Mouse (Mus musculus) lung, adult 10 weeks (tissue): ENCODE results near the gene Micu1. TPM values are rescaled to one million over a fixed set of nuclear protein-coding genes. Genes with fewer than 3 reads are reported as not detected.

Experiments used
- polyA plus RNA-seq: library from polyadenylated mRNA; stranded (reverse); fragments of 350-450 nt; fragmentation: Illumina TruSeq; extraction: RNeasy Lipid Tissue Mini Kit (QIAGEN cat#74804); gene quantifications from one replicate; pipeline ENCODE4 v1.2.3, GENCODE M21; 2014; ENCODE audit warnings: low read depth, low replicate concordance; ENCODE audit not compliant: insufficient read depth

The Micu1 gene
- 48.1 TPM for polyA plus RNA-seq

GRCm38 (mm10) chr10:59702207-59703032, at the start of gene Micu1:
Micu1 (plus strand) TSS chr10:59702477.

DNA sequence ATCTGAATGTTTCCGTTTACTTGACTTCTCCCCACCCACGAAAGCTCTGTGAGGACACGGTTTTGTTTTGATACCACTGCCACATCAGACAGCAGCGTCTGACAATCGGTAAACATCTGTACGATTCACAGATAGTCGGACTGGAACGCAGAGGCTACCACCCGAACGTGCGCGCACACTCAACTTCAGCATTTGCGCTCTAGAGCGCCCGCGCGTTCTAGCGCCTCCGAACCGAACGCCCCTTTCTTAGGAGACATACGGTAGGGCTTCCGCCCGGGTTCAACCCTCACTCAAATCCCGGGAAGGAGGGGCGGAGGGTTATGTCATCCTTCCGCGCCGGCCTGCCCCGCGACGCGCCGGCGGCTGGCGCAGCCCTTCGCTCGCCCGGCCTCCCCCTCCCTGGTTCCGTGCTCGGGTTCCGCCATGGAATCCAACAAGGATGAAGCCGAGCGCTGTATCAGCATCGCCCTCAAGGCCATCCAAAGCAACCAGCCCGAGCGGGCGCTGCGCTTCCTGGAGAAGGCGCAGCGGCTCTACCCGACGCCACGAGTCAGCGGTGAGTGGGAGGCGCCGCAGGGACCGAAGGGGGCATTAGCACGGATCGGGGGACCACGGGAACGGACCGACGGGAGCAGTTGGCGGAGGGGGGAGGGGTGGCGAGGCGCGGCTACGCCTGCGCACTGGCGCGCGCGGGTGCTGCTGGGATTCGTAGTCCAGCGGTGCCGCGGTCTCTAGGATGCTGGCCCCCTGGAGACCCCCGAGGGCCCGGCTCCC, 177.2 kb downstream of the Micu1 start, which contains the start of gene Dnajb12:
Gene Dnajb12 (plus strand): TSS at position 302 of the 774 bp plus-strand sequence.

Other genes with a start within 250 kb of the Micu1 start
- gene Gm10322, start 86.4 kb upstream of the Micu1 start, polyA plus RNA-seq = not detected
- gene Mcu, start 85.8 kb upstream of the Micu1 start, polyA plus RNA-seq = 8.2 TPM
- 17.6 TPM for gene Dnajb12, start 177.1 kb downstream of the Micu1 start, polyA plus RNA-seq
- gene Ddit4, start 249.4 kb downstream of the Micu1 start, polyA plus RNA-seq = 24.8 TPM